Comparison of ENCODE assay signal across 23 mouse cellular contexts in genomic region chr11:98463911-98464310, GRCm38 (mm10). TPM values are rescaled to one million over a fixed set of nuclear protein-coding genes. Genes with fewer than 3 reads are reported as not detected.
DNase-seq lines count a peak whose midpoint lies in the region; ATAC-seq and TF ChIP-seq lines count a peak whose summit lies in the region.
"Had no signal": no experiment of that assay in that cellular context is flagged by ENCODE, and none has a peak within 500 bp of the region (broad histone marks: within the 10 kb centered on the region; RNA-seq: fewer than 3 reads in every experiment).

No protein-coding gene starts in this region.

- H3K9ac ChIP-seq in midbrain, embryonic 14.5 days (replicated peaks; ENCODE audit: low read length) = no peak overlapping the region
- H3K9ac ChIP-seq in hindbrain, embryonic 11.5 days (ENCODE audit: low read depth, low read length) = no peak overlapping the region
- H3K9ac ChIP-seq: heart, embryonic 12.5 days; hindbrain, embryonic 14.5 days had no signal

- H3K36me3 ChIP-seq in spleen, adult 2 months (ENCODE audit: control insufficient read depth, insufficient read depth, low read length) = peaks cover 22% of the 10 kb centered on the region
- H3K36me3 ChIP-seq in splenic B cell, adult 2 months (ENCODE audit: control insufficient read depth, insufficient read depth, low read length, poor library complexity, severe bottlenecking) = peaks cover 17% of the 10 kb centered on the region
- H3K36me3 ChIP-seq in midbrain, embryonic 14.5 days (ENCODE audit: control insufficient read depth, insufficient read depth, low read length) = no peaks in the 10 kb centered on the region
- no peaks in the 10 kb centered on the region for H3K36me3 ChIP-seq in hindbrain, embryonic 11.5 days (ENCODE audit: control insufficient read depth, insufficient read depth, low read length)
- H3K36me3 ChIP-seq: embryonic facial prominence, embryonic 10.5 days; heart, embryonic 12.5 days had no signal

- peak overlapping the region; percentile 71 for H3K27ac ChIP-seq in spleen, adult 2 months (ENCODE audit: insufficient read depth, low read length)
- H3K27ac ChIP-seq in bone marrow, adult 2 months (ENCODE audit: control insufficient read depth, insufficient read depth, low read depth, low read length, poor library complexity) = peak overlapping the region; percentile 47
- H3K27ac ChIP-seq in midbrain, embryonic 14.5 days (replicated peaks; ENCODE audit: low read depth, low read length) = no peak overlapping the region
- no peak overlapping the region for H3K27ac ChIP-seq in hindbrain, embryonic 11.5 days (ENCODE audit: low read depth, low read length)
- H3K27ac ChIP-seq: embryonic facial prominence, embryonic 10.5 days; gastrocnemius, adult 2 months; hindbrain, embryonic 14.5 days; kidney, postnatal 0 days; left cerebral cortex, adult 2 months had no signal

- ATAC-seq in midbrain, embryonic 14.5 days (ENCODE audit: low FRiP score, low TSS enrichment) = no peak
- no peak for ATAC-seq in hindbrain, embryonic 11.5 days (ENCODE audit: low FRiP score)
- ATAC-seq: midbrain, embryonic 16.5 days had no signal

- no peak overlapping the region for H3K4me3 ChIP-seq in spleen, adult 2 months (ENCODE audit: extremely low read depth, insufficient read depth, insufficient read length)
- no peak overlapping the region for H3K4me3 ChIP-seq in bone marrow, adult 2 months (replicated peaks; ENCODE audit: control insufficient read depth, low read depth, low read length)
- no peak overlapping the region for H3K4me3 ChIP-seq in midbrain, embryonic 14.5 days (replicated peaks; ENCODE audit: low read depth, low read length)
- no peak overlapping the region for H3K4me3 ChIP-seq in hindbrain, embryonic 11.5 days (ENCODE audit: low read depth, low read length)
- H3K4me3 ChIP-seq: embryonic facial prominence, embryonic 10.5 days; gastrocnemius, adult 2 months; heart, embryonic 12.5 days; left cerebral cortex, adult 2 months; megakaryocyte, embryonic 14.5 days had no signal

- H3K9me3 ChIP-seq in midbrain, embryonic 14.5 days (ENCODE audit: control insufficient read depth, low read length) = no peaks in the 10 kb centered on the region
- H3K9me3 ChIP-seq in hindbrain, embryonic 11.5 days (ENCODE audit: control insufficient read depth, low read length) = no peaks in the 10 kb centered on the region
- H3K9me3 ChIP-seq: embryonic facial prominence, embryonic 10.5 days; heart, embryonic 12.5 days; megakaryocyte, embryonic 14.5 days had no signal

- H3K27me3 ChIP-seq in spleen, adult 2 months (ENCODE audit: control insufficient read depth, insufficient read depth, low read length) = no peaks in the 10 kb centered on the region
- H3K27me3 ChIP-seq in splenic B cell, adult 2 months (ENCODE audit: control insufficient read depth, insufficient read depth, low read length, poor library complexity, severe bottlenecking) = no peaks in the 10 kb centered on the region
- H3K27me3 ChIP-seq in midbrain, embryonic 14.5 days (ENCODE audit: control insufficient read depth, insufficient read depth, low read length) = peaks cover 12% of the 10 kb centered on the region
- H3K27me3 ChIP-seq in hindbrain, embryonic 11.5 days (ENCODE audit: control insufficient read depth, insufficient read depth, low read length) = peaks cover 10% of the 10 kb centered on the region

- H3K4me2 ChIP-seq in midbrain, embryonic 14.5 days (ENCODE audit: low read length) = no peak overlapping the region
- H3K4me2 ChIP-seq in hindbrain, embryonic 11.5 days (replicated peaks; ENCODE audit: low read depth, low read length) = no peak overlapping the region
- H3K4me2 ChIP-seq: heart, embryonic 12.5 days; hindbrain, embryonic 14.5 days had no signal

- H3K4me1 ChIP-seq in spleen, adult 2 months (ENCODE audit: control insufficient read depth, insufficient read depth, insufficient read length) = peaks cover 51% of the 10 kb centered on the region; the same call in 1 of the 2 replicates
- H3K4me1 ChIP-seq in bone marrow, adult 2 months (ENCODE audit: control insufficient read depth, insufficient read depth, low read length) = peaks cover 3% of the 10 kb centered on the region; the same call in 1 of the 2 replicates
- H3K4me1 ChIP-seq in midbrain, embryonic 14.5 days (ENCODE audit: control insufficient read depth, insufficient read depth, low read length) = no peaks in the 10 kb centered on the region
- H3K4me1 ChIP-seq in hindbrain, embryonic 11.5 days (replicated peaks; ENCODE audit: control insufficient read depth, insufficient read depth, low read length) = no peaks in the 10 kb centered on the region
- H3K4me1 ChIP-seq: heart, embryonic 12.5 days had no signal

- peak in 1 of 2 experiments; percentile 29 for DNase-seq in spleen, adult 2 months (ENCODE audit: low read depth in 1 of 2, low spot score in 2 of 2)
- no peak for DNase-seq in spleen, postnatal 14 days (ENCODE audit: low spot score in 2 of 2)
- peak; percentile 49 for DNase-seq in splenic B cell, adult 2 months (ENCODE audit: low read depth, low spot score)
- DNase-seq in thymus, postnatal 4 days = peak; percentile 71
- no peak for DNase-seq in midbrain, embryonic 14.5 days
- DNase-seq in adrenal gland, adult 2 months = no peak
- DNase-seq in hindbrain, embryonic 11.5 days (ENCODE audit: low spot score) = no peak
- DNase-seq: cerebellum, adult 8-10 months; gastrocnemius, adult 2 months; heart, postnatal 14 days; kidney, adult 18-20 months; left cerebral cortex, postnatal 4 days; liver; lung, postnatal 14 days; retina, postnatal 1 day had no signal

- TF ChIP-seq POLR2A in spleen, adult 2 months (IDR thresholded peaks at IDR 0.05; ENCODE audit: low read depth, low read length) = no peak
- TF ChIP-seq POLR2A in bone marrow, adult 2 months (IDR thresholded peaks at IDR 0.05; ENCODE audit: borderline replicate concordance, control insufficient read depth, low read depth, low read length) = no peak

- WGBS in spleen, adult 2 months = 44% methylated on average over 9 of the region's 9 CpGs
- WGBS in bone marrow, adult 2 months = 58% methylated on average over 9 of the region's 9 CpGs
- WGBS in midbrain, embryonic 14.5 days = 88% methylated on average over 9 of the region's 9 CpGs
- 89% methylated on average over 9 of the region's 9 CpGs for WGBS in hindbrain, embryonic 11.5 days

- TF ChIP-seq CTCF in spleen, adult 2 months (IDR thresholded peaks at IDR 0.05; ENCODE audit: extremely low read depth, insufficient read depth, insufficient read length, insufficient replicate concordance) = no peak
- no peak for TF ChIP-seq CTCF in bone marrow, adult 2 months (IDR thresholded peaks at IDR 0.05; ENCODE audit: control insufficient read depth, insufficient read depth, low read length)

RNA-seq across cellular contexts. Expression of gene Grb7, which starts 17.7 kb away (rescaled TPM):
- 1.1 and 1.2 TPM in 2 replicates for polyA plus RNA-seq in spleen, adult 2 months (2012; rRNA removed)
- 0.85 TPM in 1 of 2 replicates, not detected in the other for polyA plus RNA-seq in bone marrow, adult 2 months (2011; ENCODE audit: insufficient read depth, insufficient read length, low replicate concordance, missing spikeins)
- polyA plus RNA-seq in midbrain, embryonic 14.5 days (2014; fragmentation: Nextera tagmentation; extraction: Ambion mirVana) = 0.58 and 0.67 TPM in 2 replicates
- under 1 TPM; 0.35 to 0.45 TPM for total RNA-seq in adrenal gland, adult 2 months (2021)
- 0.97 and 1.1 TPM in 2 replicates for polyA plus RNA-seq in adrenal gland, adult 2 months (2012; rRNA removed)
- polyA plus RNA-seq in hindbrain, embryonic 11.5 days (2014; fragmentation: Nextera tagmentation; extraction: Ambion mirVana) = 2.1 and 3.3 TPM in 2 replicates
- total RNA-seq: gastrocnemius, adult 2 months had no signal

RNA-seq across cellular contexts. Expression of gene Mien1, which starts 25.1 kb away (rescaled TPM):
- 37.1 and 37.8 TPM in 2 replicates for polyA plus RNA-seq in spleen, adult 2 months (2012; rRNA removed)
- polyA plus RNA-seq in bone marrow, adult 2 months (2011; ENCODE audit: insufficient read depth, insufficient read length, low replicate concordance, missing spikeins) = 25.3 and 33.9 TPM in 2 replicates
- 225 and 280 TPM in 2 replicates for polyA plus RNA-seq in midbrain, embryonic 14.5 days (2014; fragmentation: Nextera tagmentation; extraction: Ambion mirVana)
- 10 to 100 TPM; 88.5 to 93.5 TPM for total RNA-seq in adrenal gland, adult 2 months (2021)
- polyA plus RNA-seq in adrenal gland, adult 2 months (2012; rRNA removed) = 43.0 and 49.2 TPM in 2 replicates
- 152 and 167 TPM in 2 replicates for polyA plus RNA-seq in hindbrain, embryonic 11.5 days (2014; fragmentation: Nextera tagmentation; extraction: Ambion mirVana)

RNA-seq across cellular contexts. Expression of gene Erbb2, which starts 51.6 kb away (rescaled TPM):
- 4.0 and 5.5 TPM in 2 replicates for polyA plus RNA-seq in spleen, adult 2 months (2012; rRNA removed)
- polyA plus RNA-seq in bone marrow, adult 2 months (2011; ENCODE audit: insufficient read depth, insufficient read length, low replicate concordance, missing spikeins) = 0.97 and 2.4 TPM in 2 replicates
- 6.0 and 7.6 TPM in 2 replicates for polyA plus RNA-seq in midbrain, embryonic 14.5 days (2014; fragmentation: Nextera tagmentation; extraction: Ambion mirVana)
- 1 to 10 TPM; 2.4 to 5.9 TPM for total RNA-seq in adrenal gland, adult 2 months (2021)
- 7.0 and 7.2 TPM in 2 replicates for polyA plus RNA-seq in adrenal gland, adult 2 months (2012; rRNA removed)
- polyA plus RNA-seq in hindbrain, embryonic 11.5 days (2014; fragmentation: Nextera tagmentation; extraction: Ambion mirVana) = 15.5 and 17.2 TPM in 2 replicates

Comparison
In these comparisons a context has a peak if more than half of its experiments do, and no peak if none do; other contexts are left out.
1. DNase-seq: peak in splenic B cell, adult 2 months (single experiment) and thymus, postnatal 4 days (single experiment); none in spleen, postnatal 14 days (0 of 2), midbrain, embryonic 14.5 days (single experiment), adrenal gland, adult 2 months (single experiment) and hindbrain, embryonic 11.5 days (single experiment).
2. H3K27ac ChIP-seq: peak in spleen, adult 2 months (single experiment) and bone marrow, adult 2 months (single experiment); none in midbrain, embryonic 14.5 days (single experiment) and hindbrain, embryonic 11.5 days (single experiment).